In the genomic region with DNA sequence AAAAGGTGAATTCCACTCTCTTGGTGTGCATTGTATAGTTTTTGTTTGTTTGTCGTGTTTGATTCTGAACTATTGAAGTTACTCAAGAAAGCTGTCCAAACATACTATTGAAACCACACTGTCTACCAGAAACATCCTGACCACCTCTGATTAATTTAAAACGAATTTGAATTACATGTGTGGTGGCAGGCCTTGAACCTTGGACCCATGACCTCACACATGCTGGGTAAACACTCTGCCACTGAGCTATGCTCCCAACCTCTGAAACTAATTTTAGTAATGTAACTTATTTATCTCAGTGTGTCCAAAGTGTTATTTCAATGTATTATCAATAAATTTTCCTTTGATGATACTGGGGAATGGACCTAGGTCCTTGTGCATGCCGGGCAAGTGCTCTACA, we compare ENCODE assay signal across 22 mouse cellular contexts. TPM values are rescaled to one million over a fixed set of nuclear protein-coding genes. Genes with fewer than 3 reads are reported as not detected.
"Had no signal": no experiment of that assay in that cellular context is flagged by ENCODE, and none has a peak within 500 bp of the region (broad histone marks: within the 10 kb centered on the region; RNA-seq: fewer than 3 reads in every experiment).

No protein-coding gene starts in this region.

- H3K9ac ChIP-seq: liver, embryonic 14.5 days had no signal

- H3K27ac ChIP-seq: left cerebral cortex, adult 2 months; liver, embryonic 14.5 days had no signal

- ATAC-seq: inflammation-experienced regulatory T-cells, adult 6 months; intestine, embryonic 16.5 days had no signal

- DNase-seq: kidney, postnatal 14 days; layer of hippocampus, postnatal 36 days; lung, adult 2 months; lung, postnatal 14 days; lung, postnatal 4 days; midbrain, embryonic 14.5 days; thymus, adult 2 months; thymus, postnatal 14 days; thymus, postnatal 4 days had no signal

- H3K4me2 ChIP-seq: midbrain, embryonic 11.5 days had no signal

- H3K4me3 ChIP-seq: left cerebral cortex, adult 2 months had no signal

RNA-seq across cellular contexts. Expression of a gene that starts 40.9 kb away (rescaled TPM):
- polyA plus RNA-seq: intestine, embryonic 16.5 days; kidney, embryonic 16.5 days; limb, embryonic 11.5 days; limb, embryonic 14.5 days; liver, embryonic 14.5 days; lung, embryonic 16.5 days; midbrain, embryonic 11.5 days; midbrain, embryonic 14.5 days; midbrain, postnatal 0 days; neural tube, embryonic 11.5 days; neural tube, embryonic 14.5 days; stomach, embryonic 16.5 days had no signal
